Mouse (Mus musculus): Measurements from ENCODE around the gene Gjd3.

DNA sequence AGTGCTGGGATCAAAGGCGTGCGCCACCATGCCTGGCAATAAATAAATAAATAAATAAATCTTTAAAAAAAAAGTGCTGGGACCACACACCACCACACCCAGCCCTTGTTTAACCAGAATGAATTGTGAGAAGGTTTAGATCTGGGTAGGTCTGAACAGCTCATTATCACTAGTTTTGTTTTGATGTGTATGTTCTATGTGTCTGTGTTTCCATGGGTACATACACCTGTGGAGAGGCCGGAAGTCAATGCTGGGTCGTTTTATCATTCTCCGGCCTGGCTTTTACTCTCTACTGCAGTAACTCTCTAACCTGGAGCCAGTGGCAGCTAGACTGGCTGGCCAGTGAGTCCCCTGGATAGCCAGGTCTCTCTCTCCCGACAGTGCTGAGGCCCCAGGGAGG lies 8.1 kb upstream of the Gjd3 start:
- TF ChIP-seq CTCF (IDR thresholded peaks at IDR 0.05; ENCODE audit: insufficient read depth, low read length) (no peak), POLR2A (IDR thresholded peaks at IDR 0.05; ENCODE audit: borderline replicate concordance, extremely low read depth, low read depth, low read length) (no peak)

Data from lung, adult 2 months (tissue).